Mouse (Mus musculus): ENCODE data around the gene Sox30.
"Not testable (repeated sequence)": the region's sequence is repeated elsewhere in the genome, so short reads cannot be mapped to it uniquely, and the experiment has no call there.

Sox30 gene

GRCm38 (mm10) chr11:46020246-46020645 is 40.1 kb downstream of the Sox30 start:
- DNase-seq (ENCODE audit: low read depth), result no peak

GRCm38 (mm10) chr11:46021850-46022249 is 41.7 kb downstream of the Sox30 start:
- no peak for DNase-seq (ENCODE audit: low read depth)

- DNase-seq (ENCODE audit: low read depth), result no peak
Observed at GRCm38 (mm10) chr11:46022983-46023382, 42.9 kb downstream of the Sox30 start.

GRCm38 (mm10) chr11:46025962-46026392 is 45.9 kb downstream of the Sox30 start:
- no peak for DNase-seq (ENCODE audit: low read depth)

GRCm38 (mm10) chr11:46027952-46028814 is 48.1 kb downstream of the Sox30 start:
- DNase-seq (ENCODE audit: low read depth), result no peak

GRCm38 (mm10) chr11:46029485-46029884 is 49.4 kb downstream of the Sox30 start:
- no peak for DNase-seq (ENCODE audit: low read depth)

GRCm38 (mm10) chr11:46030026-46030425 is 49.9 kb downstream of the Sox30 start:
- no peak for DNase-seq (ENCODE audit: low read depth)

- DNase-seq (ENCODE audit: low read depth), result no peak
Observed at GRCm38 (mm10) chr11:46031470-46031869, 51.4 kb downstream of the Sox30 start.

- no peak for DNase-seq (ENCODE audit: low read depth)
Observed at GRCm38 (mm10) chr11:46032956-46033355, 52.8 kb downstream of the Sox30 start.

GRCm38 (mm10) chr11:46036374-46036773 is 56.3 kb downstream of the Sox30 start:
- DNase-seq (ENCODE audit: low read depth), result no peak

GRCm38 (mm10) chr11:46038901-46039300 is 58.8 kb downstream of the Sox30 start:
- no peak for DNase-seq (ENCODE audit: low read depth)

- no peak for DNase-seq (ENCODE audit: low read depth)
Observed at GRCm38 (mm10) chr11:46039335-46039734, 59.2 kb downstream of the Sox30 start.

- no peak for DNase-seq (ENCODE audit: low read depth)
Observed at GRCm38 (mm10) chr11:46040841-46041556, 60.9 kb downstream of the Sox30 start.

GRCm38 (mm10) chr11:46041607-46042267 is 61.6 kb downstream of the Sox30 start:
- DNase-seq (ENCODE audit: low read depth), result no peak

GRCm38 (mm10) chr11:46044781-46045180 is 64.7 kb downstream of the Sox30 start:
- DNase-seq (ENCODE audit: low read depth), result no peak

GRCm38 (mm10) chr11:46047264-46047663 is 67.2 kb downstream of the Sox30 start:
- no peak for DNase-seq (ENCODE audit: low read depth)

- peak; percentile 22 for DNase-seq (ENCODE audit: low read depth)
Observed at GRCm38 (mm10) chr11:46052105-46052659, 72.1 kb downstream of the Sox30 start, which contains the start of gene Gm12166. TSS of gene Gm12166 (minus strand) at chr11:46052321.

- DNase-seq (ENCODE audit: low read depth), result not testable (repeated sequence)
Observed at GRCm38 (mm10) chr11:46053457-46053856, 73.3 kb downstream of the Sox30 start.

- no peak for DNase-seq (ENCODE audit: low read depth)
Observed at GRCm38 (mm10) chr11:46054311-46054710, 74.2 kb downstream of the Sox30 start.

- no peak for DNase-seq (ENCODE audit: low read depth)
Observed at GRCm38 (mm10) chr11:46054911-46055895, 75.1 kb downstream of the Sox30 start.

Measured in c-Kit-positive CD71-positive TER-119-negative erythroid progenitor cells, embryonic 14.5 days (primary cell).